Mouse (Mus musculus): ENCODE data around the gene Clptm1. TPM values are rescaled to one million over a fixed set of nuclear protein-coding genes. Genes with fewer than 3 reads are reported as not detected.
"Not testable (repeated sequence)": the region's sequence is repeated elsewhere in the genome, so short reads cannot be mapped to it uniquely, and the experiment has no call there.

Clptm1 gene
- polyA plus RNA-seq, 1 experiment from 2014 or later: 112 TPM

- H3K4me1 ChIP-seq: peaks cover 5% of the 10 kb centered on the region; the same call in 1 of the 2 replicates
- peak overlapping the region; percentile 58; the same call in 1 of the 2 replicates for H3K27ac ChIP-seq
- no peaks in the 10 kb centered on the region for H3K36me3 ChIP-seq
- peak; percentile 85 for ATAC-seq (ENCODE audit: low FRiP score)
- peak overlapping the region; percentile 33 for H3K4me3 ChIP-seq
- no peaks in the 10 kb centered on the region for H3K9me3 ChIP-seq (replicated peaks)
- peak overlapping the region; percentile 51 for H3K9ac ChIP-seq
- peaks cover 3% of the 10 kb centered on the region; the same call in 1 of the 2 replicates for H3K27me3 ChIP-seq
- peak overlapping the region; percentile 57 for H3K4me2 ChIP-seq (replicated peaks)
- 4% methylated on average over 35 of the region's 35 CpGs for WGBS
Measured at GRCm38 (mm10) chr7:19619004-19619801, 45.6 kb downstream of the Clptm1 start.

DNA sequence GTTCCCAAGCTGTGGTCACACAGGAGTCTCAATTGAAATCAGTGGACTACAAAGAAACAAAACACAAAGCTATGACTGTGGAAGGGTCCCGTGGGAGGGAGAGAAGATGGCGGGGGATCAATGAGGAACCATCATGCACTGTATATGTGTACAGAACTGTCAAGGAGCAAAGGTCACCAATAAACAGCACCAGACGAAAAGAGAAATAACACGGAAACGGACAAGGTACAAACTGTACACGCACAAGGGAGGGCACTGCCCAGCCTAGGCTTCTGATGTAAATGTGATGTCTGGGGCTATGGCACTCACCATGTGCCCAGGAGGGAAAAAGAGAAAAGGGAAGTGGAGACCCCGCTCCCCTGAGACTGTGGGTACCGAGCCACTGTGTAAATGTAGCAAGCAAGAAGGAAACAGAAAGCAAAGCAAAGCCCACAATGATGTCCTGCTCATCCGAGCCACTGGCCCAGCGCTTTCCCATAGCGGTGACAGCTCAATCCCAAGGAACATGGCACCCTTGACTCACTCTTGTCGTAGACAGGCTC, 49.7 kb downstream of the Clptm1 start:
- Histone ChIP-seq H3K9me3 (replicated peaks) (no peaks in the 10 kb centered on the region), H3K27me3 (peaks cover under 1% of the 10 kb centered on the region; the same call in 1 of the 2 replicates), H3K9ac (no peak overlapping the region), H3K36me3 (no peaks in the 10 kb centered on the region), H3K4me3 (no peak overlapping the region), H3K4me1 (peaks cover 5% of the 10 kb centered on the region; the same call in 1 of the 2 replicates), H3K4me2 (replicated peaks) (no peak overlapping the region), H3K27ac (no peak overlapping the region)
- ATAC-seq (ENCODE audit: low FRiP score): no peak
- 92% methylated on average over 12 of the region's 12 CpGs for WGBS

GRCm38 (mm10) chr7:19610969-19611368, 53.9 kb downstream of the Clptm1 start:
- WGBS: 76% methylated on average over 5 of the region's 5 CpGs

GRCm38 (mm10) chr7:19609641-19610332, 55.0 kb downstream of the Clptm1 start:
- Histone ChIP-seq H3K36me3 (no peaks in the 10 kb centered on the region), H3K27ac (no peak overlapping the region), H3K9ac (no peak overlapping the region), H3K4me2 (replicated peaks) (no peak overlapping the region), H3K27me3 (no peaks in the 10 kb centered on the region), H3K4me1 (no peaks in the 10 kb centered on the region), H3K9me3 (replicated peaks) (no peaks in the 10 kb centered on the region), H3K4me3 (no peak overlapping the region)
- WGBS: 91% methylated on average over 12 of the region's 12 CpGs
- no peak for ATAC-seq (ENCODE audit: low FRiP score)

More at GRCm38 (mm10) chr7:19610969-19611368, 53.9 kb downstream of the Clptm1 start:
- no peaks in the 10 kb centered on the region for H3K4me1 ChIP-seq
- H3K27ac ChIP-seq: no peak overlapping the region
- H3K4me2 ChIP-seq (replicated peaks): no peak overlapping the region
- H3K9me3 ChIP-seq (replicated peaks): no peaks in the 10 kb centered on the region
- H3K36me3 ChIP-seq: no peaks in the 10 kb centered on the region
- no peak overlapping the region for H3K9ac ChIP-seq
- ATAC-seq (ENCODE audit: low FRiP score): no peak
- H3K27me3 ChIP-seq: no peaks in the 10 kb centered on the region
- H3K4me3 ChIP-seq: no peak overlapping the region

- no peak overlapping the region for H3K27ac ChIP-seq
- 0 out of 2 replicates have a peak, but pooled peaks cover 3% of the 10 kb centered on the region for H3K36me3 ChIP-seq
- no peaks in the 10 kb centered on the region for H3K9me3 ChIP-seq (replicated peaks)
- no peak for ATAC-seq (ENCODE audit: low FRiP score)
- no peak overlapping the region for H3K9ac ChIP-seq
- no peak overlapping the region for H3K4me3 ChIP-seq
- H3K27me3 ChIP-seq: no peaks in the 10 kb centered on the region
- peaks cover 15% of the 10 kb centered on the region for H3K4me1 ChIP-seq
- 80% methylated on average over 5 of the region's 5 CpGs for WGBS
- no peak overlapping the region for H3K4me2 ChIP-seq (replicated peaks)
Measured at GRCm38 (mm10) chr7:19607291-19607690, 57.5 kb downstream of the Clptm1 start.

- not testable (repeated sequence) for H3K9ac ChIP-seq; H3K27me3 ChIP-seq; H3K9me3 ChIP-seq (replicated peaks)
- Histone ChIP-seq H3K36me3 (peaks cover 24% of the 10 kb centered on the region; the same call in 1 of the 2 replicates), H3K4me3 (peak overlapping the region; percentile 80), H3K4me1 (peaks cover 34% of the 10 kb centered on the region), H3K27ac (0 out of 2 replicates have a peak overlapping the region, but pooled peaks have one; percentile 5), H3K4me2 (replicated peaks) (peak overlapping the region; percentile 94)
- 60% methylated on average over 10 of the region's 10 CpGs for WGBS
- peak; percentile 15; the same call in 1 of the 2 replicates for ATAC-seq (ENCODE audit: low FRiP score)
Measured at GRCm38 (mm10) chr7:19604606-19605214, 60.1 kb downstream of the Clptm1 start.

GRCm38 (mm10) chr7:19603849-19604605, 60.8 kb downstream of the Clptm1 start, which contains the start of gene Clasrp:
TSS of gene Clasrp (minus strand) at chr7:19604486.
- Histone ChIP-seq H3K4me2 (replicated peaks) (peak within 1 kb of the TSS; percentile 94), H3K9me3 (replicated peaks) (no peaks in the 10 kb centered on the region), H3K4me1 (peaks cover 34% of the 10 kb centered on the region), H3K9ac (peak within 1 kb of the TSS; percentile 90), H3K27me3 (no peaks in the 10 kb centered on the region), H3K4me3 (peak within 1 kb of the TSS; percentile 80), H3K36me3 (peaks cover 30% of the 10 kb centered on the region), H3K27ac (peak within 1 kb of the TSS; percentile 70)
- ATAC-seq (ENCODE audit: low FRiP score): peak; percentile 87
- 2% methylated on average over 52 of the region's 57 CpGs for WGBS

DNA sequence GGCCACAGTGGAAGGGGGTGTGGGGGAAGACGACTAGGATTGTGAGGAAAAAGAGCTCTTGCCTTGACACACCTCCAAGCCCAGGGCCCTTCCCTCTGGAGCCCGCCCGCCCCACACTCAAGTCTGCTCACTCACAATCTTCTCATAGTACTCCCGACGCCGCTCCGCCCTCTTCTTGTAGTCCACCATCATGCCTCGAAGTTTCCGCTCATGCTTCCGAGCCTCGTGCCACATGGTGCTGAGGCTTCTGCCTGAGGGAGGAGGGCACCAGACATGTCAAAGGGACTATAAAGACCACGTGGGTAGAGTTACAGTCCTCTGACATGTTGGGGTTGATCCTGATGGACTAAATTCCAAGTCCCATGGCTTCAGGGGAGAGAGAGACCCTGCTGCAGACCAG, 61.8 kb downstream of the Clptm1 start:
- peak overlapping the region; percentile 80 for H3K4me3 ChIP-seq
- ATAC-seq (ENCODE audit: low FRiP score): no peak
- 84% methylated on average over 12 of the region's 12 CpGs for WGBS

GRCm38 (mm10) chr7:19600562-19600961, 64.3 kb downstream of the Clptm1 start:
- WGBS: 55% methylated on average over 5 of the region's 5 CpGs
- H3K27me3 ChIP-seq: no peaks in the 10 kb centered on the region
- H3K9ac ChIP-seq: no peak overlapping the region
- peak; percentile 53 for ATAC-seq (ENCODE audit: low FRiP score)
- no peak overlapping the region for H3K4me3 ChIP-seq
- 0 out of 2 replicates have a peak overlapping the region, but pooled peaks have one; percentile 30 for H3K27ac ChIP-seq
- no peaks in the 10 kb centered on the region for H3K9me3 ChIP-seq (replicated peaks)
- H3K4me1 ChIP-seq: peaks cover 34% of the 10 kb centered on the region
- H3K4me2 ChIP-seq (replicated peaks): no peak overlapping the region
- H3K36me3 ChIP-seq: peaks cover 54% of the 10 kb centered on the region

More for the DNA sequence above, 61.8 kb downstream of the Clptm1 start:
- Histone ChIP-seq H3K27me3 (no peaks in the 10 kb centered on the region), H3K4me1 (peaks cover 34% of the 10 kb centered on the region), H3K9me3 (replicated peaks) (no peaks in the 10 kb centered on the region), H3K27ac (no peak overlapping the region), H3K9ac (peak overlapping the region; percentile 90; the same call in 1 of the 2 replicates), H3K4me2 (replicated peaks) (peak overlapping the region; percentile 94), H3K36me3 (peaks cover 39% of the 10 kb centered on the region)

DNA sequence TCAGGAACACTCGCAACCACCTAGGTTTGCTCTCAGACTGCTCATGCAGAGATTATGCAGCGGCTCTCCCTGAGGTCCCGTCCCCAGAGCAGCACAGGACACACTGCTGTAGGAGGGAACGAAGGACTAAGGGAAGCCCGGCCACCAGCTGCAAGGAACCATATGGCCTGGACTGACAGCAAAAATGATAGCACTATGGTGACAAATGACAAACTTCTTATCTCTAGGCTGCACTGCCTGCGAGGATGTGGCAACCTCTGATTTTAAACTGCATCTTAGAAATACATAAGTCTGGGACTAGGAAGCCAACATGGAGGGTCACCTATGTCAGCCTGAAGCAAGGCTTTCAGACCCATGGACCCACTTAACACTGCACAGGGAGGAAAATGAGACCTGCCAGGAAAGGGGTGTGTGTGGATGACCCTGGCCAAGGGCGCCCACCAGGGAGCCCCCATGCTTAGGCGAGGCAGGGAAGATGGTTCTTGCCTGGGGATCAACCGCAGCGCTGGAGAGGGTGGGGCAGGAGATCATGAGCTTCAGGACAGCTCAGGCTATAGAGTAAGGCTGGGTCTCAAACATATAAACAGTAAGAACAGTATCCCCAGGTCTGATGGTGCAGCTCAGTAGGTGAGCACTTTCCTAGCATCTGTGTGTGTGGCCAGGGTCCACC, 71.6 kb downstream of the Clptm1 start:
- no peak overlapping the region for H3K4me3 ChIP-seq
- no peak overlapping the region for H3K4me2 ChIP-seq (replicated peaks)
- H3K9ac ChIP-seq: no peak overlapping the region
- H3K27me3 ChIP-seq: no peaks in the 10 kb centered on the region
- no peaks in the 10 kb centered on the region for H3K4me1 ChIP-seq
- H3K27ac ChIP-seq: no peak overlapping the region
- WGBS: 91% methylated on average over 10 of the region's 10 CpGs
- no peak for ATAC-seq (ENCODE audit: low FRiP score)
- H3K36me3 ChIP-seq: peaks cover 89% of the 10 kb centered on the region
- no peaks in the 10 kb centered on the region for H3K9me3 ChIP-seq (replicated peaks)

- Histone ChIP-seq H3K9me3 (replicated peaks) (no peaks in the 10 kb centered on the region), H3K27ac (no peak overlapping the region), H3K36me3 (peaks cover 97% of the 10 kb centered on the region), H3K4me2 (replicated peaks) (no peak overlapping the region), H3K27me3 (no peaks in the 10 kb centered on the region), H3K4me1 (no peaks in the 10 kb centered on the region), H3K4me3 (no peak overlapping the region), H3K9ac (no peak overlapping the region)
- ATAC-seq (ENCODE audit: low FRiP score): peak; percentile 57; the same call in 1 of the 2 replicates
- WGBS: 63% methylated on average over 3 of the region's 3 CpGs
Measured at GRCm38 (mm10) chr7:19589917-19590316, 74.9 kb downstream of the Clptm1 start.
